Comparison of ENCODE assay signal across 8 mouse cellular contexts in genomic region chr1:193129321-193129720, GRCm38 (mm10). TPM values are rescaled to one million over a fixed set of nuclear protein-coding genes. Genes with fewer than 3 reads are reported as not detected.
DNase-seq lines count a peak whose midpoint lies in the region; ATAC-seq and TF ChIP-seq lines count a peak whose summit lies in the region.

No protein-coding gene starts in this region.

- no peaks in the 10 kb centered on the region for H3K27me3 ChIP-seq in lung, postnatal 0 days (replicated peaks; ENCODE audit: insufficient read depth, low read length)
- no peaks in the 10 kb centered on the region for H3K27me3 ChIP-seq in forebrain, embryonic 10.5 days (ENCODE audit: poor library complexity, severe bottlenecking)
- H3K27me3 ChIP-seq in limb, embryonic 12.5 days: no peaks in the 10 kb centered on the region
- no peaks in the 10 kb centered on the region for H3K27me3 ChIP-seq in small intestine, adult 2 months (ENCODE audit: control insufficient read depth, insufficient read depth, low read length)

- H3K4me2 ChIP-seq in lung, postnatal 0 days (replicated peaks; ENCODE audit: low read depth, low read length): peak overlapping the region; percentile 89
- peak overlapping the region; percentile 63 for H3K4me2 ChIP-seq in limb, embryonic 12.5 days

- no peak for TF ChIP-seq CTCF in lung, postnatal 0 days (IDR thresholded peaks at IDR 0.05)
- no peak for TF ChIP-seq CTCF in lung, adult 2 months (IDR thresholded peaks at IDR 0.05; ENCODE audit: insufficient read depth, low read length)
- no peak for TF ChIP-seq CTCF in small intestine, adult 2 months (IDR thresholded peaks at IDR 0.05; ENCODE audit: extremely low read depth, insufficient read length, insufficient replicate concordance, low read depth, low read length)

- no peaks in the 10 kb centered on the region for H3K36me3 ChIP-seq in lung, postnatal 0 days (ENCODE audit: insufficient read depth, low read length)
- H3K36me3 ChIP-seq in forebrain, embryonic 10.5 days (replicated peaks): peaks cover 40% of the 10 kb centered on the region
- peaks cover 31% of the 10 kb centered on the region for H3K36me3 ChIP-seq in limb, embryonic 12.5 days
- peaks cover 3% of the 10 kb centered on the region; the same call in 1 of the 2 replicates for H3K36me3 ChIP-seq in small intestine, adult 2 months (ENCODE audit: control insufficient read depth, insufficient read depth, low read length)

- DNase-seq in lung, postnatal 0 days (ENCODE audit: low spot score): no peak
- no peak for DNase-seq in lung, adult 2 months
- DNase-seq in forebrain, embryonic 10.5 days (ENCODE audit: extremely low spot score, low spot score): no peak
- no peak for DNase-seq in layer of hippocampus, adult 9-10 months (ENCODE audit: low spot score)
- DNase-seq in B cell, adult 2 months: no peak
- DNase-seq in ovary, adult 18-20 months (ENCODE audit: low spot score): no peak

- H3K27ac ChIP-seq in lung, postnatal 0 days (ENCODE audit: low read length): no peak overlapping the region
- peak overlapping the region; percentile 90 for H3K27ac ChIP-seq in forebrain, embryonic 10.5 days
- no peak overlapping the region for H3K27ac ChIP-seq in limb, embryonic 12.5 days
- H3K27ac ChIP-seq in small intestine, adult 2 months (ENCODE audit: insufficient read depth, low read depth, low read length): peak overlapping the region; percentile 29; the same call in 1 of the 2 replicates

- TF ChIP-seq EP300 in lung, postnatal 0 days (IDR thresholded peaks at IDR 0.05): no peak

- H3K4me1 ChIP-seq in lung, postnatal 0 days (ENCODE audit: insufficient read depth, low read depth, low read length): no peaks in the 10 kb centered on the region; the same call in 1 of the 2 replicates
- peaks cover 2% of the 10 kb centered on the region; the same call in 1 of the 2 replicates for H3K4me1 ChIP-seq in lung, adult 2 months (ENCODE audit: control insufficient read depth, insufficient read depth, low read length)
- H3K4me1 ChIP-seq in forebrain, embryonic 10.5 days: peaks cover 15% of the 10 kb centered on the region
- H3K4me1 ChIP-seq in limb, embryonic 12.5 days (replicated peaks): peaks cover 12% of the 10 kb centered on the region
- peaks cover 2% of the 10 kb centered on the region; the same call in 1 of the 2 replicates for H3K4me1 ChIP-seq in small intestine, adult 2 months (ENCODE audit: control insufficient read depth, insufficient read depth, insufficient read length, low read length)

- 19% methylated on average over 5 of the region's 5 CpGs for WGBS in lung, postnatal 0 days
- WGBS in lung, adult 2 months: 19% methylated on average over 5 of the region's 5 CpGs
- 31% methylated on average over 5 of the region's 5 CpGs for WGBS in forebrain, embryonic 10.5 days
- 25% methylated on average over 5 of the region's 5 CpGs for WGBS in limb, embryonic 12.5 days
- 12% methylated on average over 5 of the region's 5 CpGs for WGBS in small intestine, adult 2 months

- H3K9me3 ChIP-seq in lung, postnatal 0 days (ENCODE audit: low read length): no peaks in the 10 kb centered on the region
- H3K9me3 ChIP-seq in forebrain, embryonic 10.5 days: no peaks in the 10 kb centered on the region
- no peaks in the 10 kb centered on the region for H3K9me3 ChIP-seq in limb, embryonic 12.5 days

- no peak for ATAC-seq in lung, postnatal 0 days
- ATAC-seq in limb, embryonic 12.5 days (ENCODE audit: insufficient number of reproducible peaks, insufficient read depth, low FRiP score, low TSS enrichment, low read depth): no peak

- peak overlapping the region; percentile 88 for H3K4me3 ChIP-seq in lung, postnatal 0 days (ENCODE audit: low read depth, low read length)
- no peak overlapping the region for H3K4me3 ChIP-seq in lung, adult 2 months (replicated peaks; ENCODE audit: extremely low read depth, low read depth, low read length)
- H3K4me3 ChIP-seq in forebrain, embryonic 10.5 days: peak overlapping the region; percentile 95
- peak overlapping the region; percentile 98 for H3K4me3 ChIP-seq in limb, embryonic 12.5 days (replicated peaks)
- H3K4me3 ChIP-seq in small intestine, adult 2 months (ENCODE audit: low read depth, low read length): peak overlapping the region; percentile 94

- no peak for TF ChIP-seq POLR2A in lung, adult 2 months (IDR thresholded peaks at IDR 0.05; ENCODE audit: borderline replicate concordance, extremely low read depth, low read depth, low read length)
- no peak for TF ChIP-seq POLR2A in small intestine, adult 2 months (IDR thresholded peaks at IDR 0.05; ENCODE audit: low read depth, low read length)

- H3K9ac ChIP-seq in lung, postnatal 0 days (replicated peaks; ENCODE audit: low read depth): peak overlapping the region; percentile 68
- H3K9ac ChIP-seq in limb, embryonic 12.5 days (replicated peaks): peak overlapping the region; percentile 90

RNA-seq across cellular contexts. Expression of gene Diexf, which starts 0.8 kb away (rescaled TPM):
- polyA plus RNA-seq in lung, postnatal 0 days (2015; fragmentation: Nextera tagmentation; extraction: Ambion mirVana): 2.5 and 2.9 TPM in 2 replicates
- polyA plus RNA-seq in lung, adult 2 months (2012; rRNA removed): 9.9 and 14.1 TPM in 2 replicates
- polyA plus RNA-seq in forebrain, embryonic 10.5 days (2016; fragmentation: Nextera tagmentation; extraction: Ambion mirVana): 10.2 TPM in 2 replicates
- 12.0 TPM in 2 replicates for polyA plus RNA-seq in limb, embryonic 12.5 days (2016; fragmentation: Nextera tagmentation; extraction: Ambion mirVana)
- polyA plus RNA-seq in small intestine, adult 2 months (2012; rRNA removed): 3.1 and 5.5 TPM in 2 replicates

RNA-seq across cellular contexts. Expression of gene Irf6, which starts 23.6 kb away (rescaled TPM):
- polyA plus RNA-seq in lung, postnatal 0 days (2015; fragmentation: Nextera tagmentation; extraction: Ambion mirVana): 14.3 and 17.0 TPM in 2 replicates
- 18.3 and 25.9 TPM in 2 replicates for polyA plus RNA-seq in lung, adult 2 months (2012; rRNA removed)
- 3.8 and 3.9 TPM in 2 replicates for polyA plus RNA-seq in forebrain, embryonic 10.5 days (2016; fragmentation: Nextera tagmentation; extraction: Ambion mirVana)
- polyA plus RNA-seq in limb, embryonic 12.5 days (2016; fragmentation: Nextera tagmentation; extraction: Ambion mirVana): 8.7 and 10.9 TPM in 2 replicates
- polyA plus RNA-seq in small intestine, adult 2 months (2012; rRNA removed): 43.4 and 141 TPM in 2 replicates

RNA-seq across cellular contexts. Expression of gene A130010J15Rik, which starts 38.5 kb away (rescaled TPM):
- polyA plus RNA-seq in lung, postnatal 0 days (2015; fragmentation: Nextera tagmentation; extraction: Ambion mirVana): 8.3 and 8.4 TPM in 2 replicates
- 2.1 and 2.2 TPM in 2 replicates for polyA plus RNA-seq in lung, adult 2 months (2012; rRNA removed)
- 17.0 and 18.1 TPM in 2 replicates for polyA plus RNA-seq in forebrain, embryonic 10.5 days (2016; fragmentation: Nextera tagmentation; extraction: Ambion mirVana)
- polyA plus RNA-seq in limb, embryonic 12.5 days (2016; fragmentation: Nextera tagmentation; extraction: Ambion mirVana): 14.9 and 16.3 TPM in 2 replicates
- 1.6 and 2.0 TPM in 2 replicates for polyA plus RNA-seq in small intestine, adult 2 months (2012; rRNA removed)

Comparison
In these comparisons a context has a peak if more than half of its experiments do, and no peak if none do; other contexts are left out.
1. H3K27ac ChIP-seq: peak in forebrain, embryonic 10.5 days (single experiment) and small intestine, adult 2 months (single experiment); none in lung, postnatal 0 days (single experiment) and limb, embryonic 12.5 days (single experiment).